Mouse (Mus musculus): Measurements from ENCODE around the gene Kat7. TPM values are rescaled to one million over a fixed set of nuclear protein-coding genes. Genes with fewer than 3 reads are reported as not detected.

Gene Kat7
- 25.1 TPM for polyA plus RNA-seq (2014; fragmentation: Illumina TruSeq; extraction: RNeasy Lipid Tissue Mini Kit (QIAGEN cat#74804); ENCODE audit: low read depth, low replicate concordance)

GRCm38 (mm10) chr11:95310007-95310647 is at the start of gene Kat7:
TSS of gene Kat7 (minus strand) at chr11:95310246.

GRCm38 (mm10) chr11:95336568-95337128 is 26.6 kb upstream of the Kat7 start, which contains the start of gene Fam117a:
TSS of gene Fam117a (plus strand) at chr11:95337018.

GRCm38 (mm10) chr11:95261178-95261751 is 48.8 kb downstream of the Kat7 start, which contains the start of gene Tac4:
TSS of gene Tac4 (plus strand) at chr11:95261529.

Other genes with a start within 250 kb of the Kat7 start
- 8.8 TPM for gene Itga3, start 233.4 kb downstream of the Kat7 start, polyA plus RNA-seq (2014; fragmentation: Illumina TruSeq; extraction: RNeasy Lipid Tissue Mini Kit (QIAGEN cat#74804); ENCODE audit: low read depth, low replicate concordance)
- gene Dlx3, start 190.1 kb downstream of the Kat7 start, polyA plus RNA-seq (2014; fragmentation: Illumina TruSeq; extraction: RNeasy Lipid Tissue Mini Kit (QIAGEN cat#74804); ENCODE audit: low read depth, low replicate concordance): not detected
- gene Dlx4, start 164.0 kb downstream of the Kat7 start, polyA plus RNA-seq (2014; fragmentation: Illumina TruSeq; extraction: RNeasy Lipid Tissue Mini Kit (QIAGEN cat#74804); ENCODE audit: low read depth, low replicate concordance): not detected
- gene Tac4, start 48.7 kb downstream of the Kat7 start, polyA plus RNA-seq (2014; fragmentation: Illumina TruSeq; extraction: RNeasy Lipid Tissue Mini Kit (QIAGEN cat#74804); ENCODE audit: low read depth, low replicate concordance): not detected
- 7.1 TPM for gene Fam117a, start 26.8 kb upstream of the Kat7 start, polyA plus RNA-seq (2014; fragmentation: Illumina TruSeq; extraction: RNeasy Lipid Tissue Mini Kit (QIAGEN cat#74804); ENCODE audit: low read depth, low replicate concordance)
- gene Slc35b1, start 74.4 kb upstream of the Kat7 start, polyA plus RNA-seq (2014; fragmentation: Illumina TruSeq; extraction: RNeasy Lipid Tissue Mini Kit (QIAGEN cat#74804); ENCODE audit: low read depth, low replicate concordance): 41.7 TPM
- gene Spop, start 103.8 kb upstream of the Kat7 start, polyA plus RNA-seq (2014; fragmentation: Illumina TruSeq; extraction: RNeasy Lipid Tissue Mini Kit (QIAGEN cat#74804); ENCODE audit: low read depth, low replicate concordance): 135 TPM
- 0.21 TPM for gene Nxph3, start 204.3 kb upstream of the Kat7 start, polyA plus RNA-seq (2014; fragmentation: Illumina TruSeq; extraction: RNeasy Lipid Tissue Mini Kit (QIAGEN cat#74804); ENCODE audit: low read depth, low replicate concordance)